In the genomic region with DNA sequence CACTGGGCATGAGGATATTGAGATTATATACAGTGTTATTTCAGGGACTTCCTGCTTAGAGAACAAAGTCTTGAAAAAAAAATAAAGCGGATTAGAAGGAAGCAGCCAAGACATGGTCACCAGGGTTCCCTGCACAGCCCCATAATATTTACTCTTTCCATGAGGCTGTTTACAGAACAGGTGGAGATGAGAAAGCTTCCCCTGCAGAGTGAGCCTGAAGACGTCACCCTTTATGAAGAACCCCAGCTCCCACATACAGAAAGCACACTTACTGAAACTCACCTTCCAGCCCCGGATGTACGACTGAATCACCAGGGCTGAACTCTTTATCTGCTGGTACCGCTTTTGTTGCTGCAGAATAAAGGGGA, we compare ENCODE assay signal across 28 mouse cellular contexts.
DNase-seq lines count a peak whose midpoint lies in the region; ATAC-seq and TF ChIP-seq lines count a peak whose summit lies in the region.
"Had no signal": no experiment of that assay in that cellular context is flagged by ENCODE, and none has a peak within 500 bp of the region (broad histone marks: within the 10 kb centered on the region; RNA-seq: fewer than 3 reads in every experiment).

No protein-coding gene starts in this region.

- ATAC-seq in liver, embryonic 12.5 days = no peak
- ATAC-seq in intestine, embryonic 15.5 days = peak; percentile 23
- peak; percentile 96 for ATAC-seq in stomach, postnatal 0 days (ENCODE audit: low FRiP score, low TSS enrichment)
- no peak for ATAC-seq in midbrain, embryonic 13.5 days
- ATAC-seq: forebrain, embryonic 14.5 days; forebrain, postnatal 0 days; hindbrain, embryonic 16.5 days; Patski had no signal

- DNase-seq in heart, adult 11 months = peak; percentile 39
- no peak for DNase-seq in heart, adult 8-10 months (ENCODE audit: low spot score)
- DNase-seq in liver, adult 2 months (ENCODE audit: extremely low read depth, low read depth, low spot score) = no peak
- DNase-seq in stomach, postnatal 0 days (ENCODE audit: low spot score) = peak; percentile 27
- DNase-seq in B cell, adult 2 months = no peak
- DNase-seq: adrenal gland, postnatal 10 days; adrenal gland, postnatal 36 days; cerebellum, adult 18-20 months; cerebellum, adult 9-10 months; cerebellum, postnatal 14 days; forebrain, postnatal 0 days; gastrocnemius, adult 2 months; gastrocnemius, postnatal 14 days; heart, adult 2 months; heart, postnatal 36 days had no signal

- H3K9ac ChIP-seq in liver, adult 2 months (ENCODE audit: low read depth, low read length) = no peak overlapping the region
- H3K9ac ChIP-seq in liver, embryonic 12.5 days = no peak overlapping the region
- H3K9ac ChIP-seq in intestine, embryonic 15.5 days = no peak overlapping the region
- no peak overlapping the region for H3K9ac ChIP-seq in stomach, postnatal 0 days (ENCODE audit: low read length)
- H3K9ac ChIP-seq in midbrain, embryonic 13.5 days (replicated peaks) = no peak overlapping the region
- H3K9ac ChIP-seq: embryonic facial prominence, embryonic 12.5 days; embryonic facial prominence, embryonic 15.5 days; forebrain, postnatal 0 days; hindbrain, embryonic 13.5 days had no signal

- no peak overlapping the region for H3K4me3 ChIP-seq in liver, adult 2 months (ENCODE audit: insufficient read depth, low read depth, low read length)
- no peak overlapping the region for H3K4me3 ChIP-seq in liver, embryonic 12.5 days
- H3K4me3 ChIP-seq in intestine, embryonic 15.5 days (replicated peaks) = no peak overlapping the region
- H3K4me3 ChIP-seq in stomach, postnatal 0 days (ENCODE audit: low read depth, low read length) = no peak overlapping the region
- H3K4me3 ChIP-seq in midbrain, embryonic 13.5 days (replicated peaks) = no peak overlapping the region
- H3K4me3 ChIP-seq: embryonic facial prominence, embryonic 12.5 days; embryonic facial prominence, embryonic 15.5 days; gastrocnemius, adult 2 months; heart, adult 2 months; hindbrain, embryonic 10.5 days; hindbrain, embryonic 13.5 days had no signal

- TF ChIP-seq POLR2A in liver, adult 2 months (IDR thresholded peaks at IDR 0.05; ENCODE audit: extremely low read depth, insufficient read depth, low read length) = no peak

- no peaks in the 10 kb centered on the region; the same call in 1 of the 2 replicates for H3K79me2 ChIP-seq in liver, adult 2 months (ENCODE audit: control insufficient read depth, insufficient read depth, low read length)

- no peak overlapping the region for H3K4me2 ChIP-seq in liver, embryonic 12.5 days
- H3K4me2 ChIP-seq in intestine, embryonic 15.5 days (replicated peaks) = no peak overlapping the region
- H3K4me2 ChIP-seq in stomach, postnatal 0 days (replicated peaks; ENCODE audit: low read depth) = no peak overlapping the region
- no peak overlapping the region for H3K4me2 ChIP-seq in midbrain, embryonic 13.5 days (replicated peaks)
- H3K4me2 ChIP-seq: embryonic facial prominence, embryonic 12.5 days; embryonic facial prominence, embryonic 15.5 days; heart, embryonic 11.5 days; hindbrain, embryonic 13.5 days had no signal

- peak overlapping the region; percentile 84 for H3K27ac ChIP-seq in liver, adult 2 months (replicated peaks; ENCODE audit: insufficient read depth, low read depth, low read length)
- H3K27ac ChIP-seq in liver, embryonic 12.5 days = no peak overlapping the region
- no peak overlapping the region for H3K27ac ChIP-seq in intestine, embryonic 15.5 days
- 0 out of 2 replicates have a peak overlapping the region, but pooled peaks have one; percentile 30 for H3K27ac ChIP-seq in stomach, postnatal 0 days (replicated peaks)
- H3K27ac ChIP-seq in midbrain, embryonic 13.5 days = no peak overlapping the region
- H3K27ac ChIP-seq: embryonic facial prominence, embryonic 12.5 days; embryonic facial prominence, embryonic 15.5 days; gastrocnemius, adult 2 months; hindbrain, embryonic 10.5 days; hindbrain, embryonic 13.5 days had no signal

- 77% methylated on average over 5 of the region's 5 CpGs for WGBS in liver, adult 2 months
- WGBS in liver, embryonic 12.5 days (ENCODE audit: insufficient replicate concordance) = 80% methylated on average over 5 of the region's 5 CpGs
- WGBS in intestine, embryonic 15.5 days = 71% methylated on average over 5 of the region's 5 CpGs
- 59% methylated on average over 5 of the region's 5 CpGs for WGBS in stomach, postnatal 0 days
- 90% methylated on average over 5 of the region's 5 CpGs for WGBS in midbrain, embryonic 13.5 days

- no peaks in the 10 kb centered on the region for H3K27me3 ChIP-seq in liver, adult 2 months (ENCODE audit: control insufficient read depth, insufficient read depth, low read length)
- no peaks in the 10 kb centered on the region for H3K27me3 ChIP-seq in liver, embryonic 12.5 days (replicated peaks)
- H3K27me3 ChIP-seq in intestine, embryonic 15.5 days (replicated peaks) = no peaks in the 10 kb centered on the region
- no peaks in the 10 kb centered on the region for H3K27me3 ChIP-seq in stomach, postnatal 0 days (ENCODE audit: control insufficient read depth, insufficient read depth, low read length)
- no peaks in the 10 kb centered on the region for H3K27me3 ChIP-seq in midbrain, embryonic 13.5 days
- H3K27me3 ChIP-seq: CH12.LX; embryonic facial prominence, embryonic 12.5 days; embryonic facial prominence, embryonic 15.5 days; hindbrain, embryonic 13.5 days; Patski had no signal

- H3K9me3 ChIP-seq in liver, embryonic 12.5 days (replicated peaks) = no peaks in the 10 kb centered on the region
- H3K9me3 ChIP-seq in intestine, embryonic 15.5 days = no peaks in the 10 kb centered on the region
- no peaks in the 10 kb centered on the region for H3K9me3 ChIP-seq in stomach, postnatal 0 days (ENCODE audit: control insufficient read depth, low read length)
- no peaks in the 10 kb centered on the region for H3K9me3 ChIP-seq in midbrain, embryonic 13.5 days
- H3K9me3 ChIP-seq: embryonic facial prominence, embryonic 12.5 days; embryonic facial prominence, embryonic 15.5 days; G1E; hindbrain, embryonic 10.5 days; hindbrain, embryonic 13.5 days had no signal

- no peak for TF ChIP-seq CTCF in liver, adult 2 months (IDR thresholded peaks at IDR 0.05; ENCODE audit: low read depth, low read length)
- no peak for TF ChIP-seq CTCF in stomach, postnatal 0 days (IDR thresholded peaks at IDR 0.05; ENCODE audit: low read depth)

- H3K4me1 ChIP-seq in liver, adult 2 months (ENCODE audit: control insufficient read depth, insufficient read depth, low read length) = peaks cover 15% of the 10 kb centered on the region; the same call in 1 of the 2 replicates
- H3K4me1 ChIP-seq in liver, embryonic 12.5 days = no peaks in the 10 kb centered on the region
- no peaks in the 10 kb centered on the region for H3K4me1 ChIP-seq in intestine, embryonic 15.5 days (replicated peaks)
- H3K4me1 ChIP-seq in stomach, postnatal 0 days (replicated peaks; ENCODE audit: control insufficient read depth, insufficient read depth) = no peaks in the 10 kb centered on the region
- H3K4me1 ChIP-seq in midbrain, embryonic 13.5 days (replicated peaks) = no peaks in the 10 kb centered on the region
- H3K4me1 ChIP-seq: embryonic facial prominence, embryonic 12.5 days; embryonic facial prominence, embryonic 15.5 days; hindbrain, embryonic 10.5 days; hindbrain, embryonic 13.5 days had no signal

- no peak for TF ChIP-seq EP300 in stomach, postnatal 0 days (optimal IDR thresholded peaks at IDR 0.05)

- peaks cover 62% of the 10 kb centered on the region for H3K36me3 ChIP-seq in liver, adult 2 months (ENCODE audit: control insufficient read depth, insufficient read depth, low read length)
- peaks cover 15% of the 10 kb centered on the region; the same call in 1 of the 2 replicates for H3K36me3 ChIP-seq in liver, embryonic 12.5 days
- H3K36me3 ChIP-seq in intestine, embryonic 15.5 days = no peaks in the 10 kb centered on the region
- peaks cover 3% of the 10 kb centered on the region for H3K36me3 ChIP-seq in stomach, postnatal 0 days (ENCODE audit: control insufficient read depth, insufficient read depth, low read length)
- peaks cover 72% of the 10 kb centered on the region for H3K36me3 ChIP-seq in midbrain, embryonic 13.5 days
- H3K36me3 ChIP-seq: G1E had no signal

Comparison
In these comparisons a context has a peak if more than half of its experiments do, and no peak if none do; other contexts are left out.
1. DNase-seq: peak in heart, adult 11 months (single experiment) and stomach, postnatal 0 days (single experiment); none in heart, adult 8-10 months (single experiment), liver, adult 2 months (single experiment) and B cell, adult 2 months (0 of 2).
2. H3K27ac ChIP-seq: peak in liver, adult 2 months (single experiment) and stomach, postnatal 0 days (single experiment); none in liver, embryonic 12.5 days (single experiment), intestine, embryonic 15.5 days (single experiment) and midbrain, embryonic 13.5 days (single experiment).
3. ATAC-seq: peak in intestine, embryonic 15.5 days (single experiment) and stomach, postnatal 0 days (single experiment); none in liver, embryonic 12.5 days (single experiment) and midbrain, embryonic 13.5 days (single experiment).